Mouse (Mus musculus): ENCODE measurements around the gene Smg6. TPM values are rescaled to one million over a fixed set of nuclear protein-coding genes. Genes with fewer than 3 reads are reported as not detected.

Smg6 gene
- polyA plus RNA-seq, 1 experiment from 2014 or later: 19.9 TPM

DNA sequence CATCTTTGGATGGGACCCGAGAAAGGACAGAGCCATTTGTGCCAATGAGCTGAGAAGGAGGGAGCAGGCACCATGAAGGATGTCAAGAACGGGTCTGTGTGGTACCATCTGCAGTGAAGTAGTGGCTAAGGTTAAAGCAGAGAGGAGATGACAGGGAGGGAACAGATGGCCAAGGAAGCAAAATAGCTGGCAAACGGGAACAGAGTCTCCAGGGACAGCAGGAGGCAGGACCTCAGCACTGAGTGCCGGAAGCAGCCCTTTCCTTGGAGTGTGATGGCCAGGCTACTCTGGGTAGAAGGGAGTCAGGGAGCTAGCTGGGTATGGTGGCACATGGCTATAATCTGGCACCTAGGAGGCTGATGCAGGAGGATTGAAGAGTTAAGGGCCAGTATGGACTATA, 273.2 kb downstream of the Smg6 start:
- no peak overlapping the region for H3K4me2 ChIP-seq (replicated peaks; ENCODE audit: low read depth, low read length)
- H3K4me3 ChIP-seq (ENCODE audit: low read depth, low read length): no peak overlapping the region
- no peak overlapping the region for H3K27ac ChIP-seq (ENCODE audit: low read length)
- 81% methylated on average over 4 of the region's 4 CpGs for WGBS
- peaks cover 21% of the 10 kb centered on the region for H3K4me1 ChIP-seq (ENCODE audit: control insufficient read depth, insufficient read depth, low read length)
- H3K36me3 ChIP-seq (ENCODE audit: control insufficient read depth, insufficient read depth, low read length): no peaks in the 10 kb centered on the region
- ATAC-seq (ENCODE audit: insufficient number of reproducible peaks, insufficient read depth, low FRiP score, low read depth): no peak
- H3K9ac ChIP-seq (replicated peaks; ENCODE audit: low read depth, low read length): no peak overlapping the region
- H3K27me3 ChIP-seq (ENCODE audit: control insufficient read depth, insufficient read depth, low read length): peaks cover 28% of the 10 kb centered on the region
- H3K9me3 ChIP-seq (ENCODE audit: control insufficient read depth, low read depth, low read length): no peaks in the 10 kb centered on the region

DNA sequence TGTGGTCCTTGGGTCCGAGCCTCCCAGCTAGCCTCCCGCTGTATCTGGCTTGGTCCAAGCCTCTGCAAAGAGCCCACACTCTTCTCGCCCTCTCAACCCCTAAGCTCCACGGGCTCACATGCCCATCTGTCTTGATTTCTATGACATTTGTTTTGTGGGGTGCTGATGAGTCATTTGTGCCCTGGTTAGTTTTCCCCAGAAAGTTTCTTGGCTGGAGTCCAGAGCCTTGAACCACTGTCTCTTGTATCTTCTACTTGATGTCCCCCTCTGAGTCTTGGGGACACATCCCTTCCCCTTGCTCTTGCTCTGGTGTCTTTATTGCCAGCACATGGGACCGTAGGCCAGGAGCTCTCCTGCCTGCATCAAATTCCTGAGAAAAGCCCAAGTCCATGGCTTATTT, 274.3 kb downstream of the Smg6 start:
- 58% methylated on average over 5 of the region's 5 CpGs for WGBS
- Histone ChIP-seq H3K9me3 (ENCODE audit: control insufficient read depth, low read depth, low read length) (no peaks in the 10 kb centered on the region), H3K9ac (replicated peaks; ENCODE audit: low read depth, low read length) (no peak overlapping the region), H3K4me3 (ENCODE audit: low read depth, low read length) (no peak overlapping the region), H3K4me1 (ENCODE audit: control insufficient read depth, insufficient read depth, low read length) (peaks cover 11% of the 10 kb centered on the region), H3K27ac (ENCODE audit: low read length) (no peak overlapping the region), H3K36me3 (ENCODE audit: control insufficient read depth, insufficient read depth, low read length) (no peaks in the 10 kb centered on the region), H3K4me2 (replicated peaks; ENCODE audit: low read depth, low read length) (no peak overlapping the region), H3K27me3 (ENCODE audit: control insufficient read depth, insufficient read depth, low read length) (peaks cover 17% of the 10 kb centered on the region)
- no peak for ATAC-seq (ENCODE audit: insufficient number of reproducible peaks, insufficient read depth, low FRiP score, low read depth)

DNA sequence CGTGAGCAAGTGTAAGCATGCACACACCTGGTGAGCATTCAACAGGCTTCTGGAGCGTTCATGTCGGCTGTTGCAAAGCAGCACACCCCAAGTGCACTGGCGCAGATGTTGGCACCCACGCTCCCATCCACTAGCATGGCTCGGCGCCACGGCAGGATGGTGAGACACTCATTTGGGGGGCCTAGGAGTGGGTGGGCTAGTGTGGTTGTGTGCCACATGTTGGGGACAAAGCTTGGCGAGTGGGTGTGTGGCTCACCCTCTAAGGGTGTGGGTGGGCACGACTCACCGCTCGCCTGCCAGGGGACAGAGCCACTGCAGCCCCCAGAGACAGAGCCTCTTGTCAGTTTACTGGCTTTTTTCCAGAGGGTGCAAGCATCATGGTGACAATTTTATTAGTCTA, 275.3 kb downstream of the Smg6 start:
- Histone ChIP-seq H3K27me3 (ENCODE audit: control insufficient read depth, insufficient read depth, low read length) (peaks cover 8% of the 10 kb centered on the region; the same call in 1 of the 2 replicates), H3K9me3 (ENCODE audit: control insufficient read depth, low read depth, low read length) (no peaks in the 10 kb centered on the region), H3K4me2 (replicated peaks; ENCODE audit: low read depth, low read length) (no peak overlapping the region), H3K9ac (replicated peaks; ENCODE audit: low read depth, low read length) (no peak overlapping the region), H3K4me3 (ENCODE audit: low read depth, low read length) (no peak overlapping the region), H3K27ac (ENCODE audit: low read length) (no peak overlapping the region), H3K4me1 (ENCODE audit: control insufficient read depth, insufficient read depth, low read length) (peaks cover 6% of the 10 kb centered on the region), H3K36me3 (ENCODE audit: control insufficient read depth, insufficient read depth, low read length) (no peaks in the 10 kb centered on the region)
- WGBS: 85% methylated on average over 12 of the region's 12 CpGs
- ATAC-seq (ENCODE audit: insufficient number of reproducible peaks, insufficient read depth, low FRiP score, low read depth): no peak

DNA sequence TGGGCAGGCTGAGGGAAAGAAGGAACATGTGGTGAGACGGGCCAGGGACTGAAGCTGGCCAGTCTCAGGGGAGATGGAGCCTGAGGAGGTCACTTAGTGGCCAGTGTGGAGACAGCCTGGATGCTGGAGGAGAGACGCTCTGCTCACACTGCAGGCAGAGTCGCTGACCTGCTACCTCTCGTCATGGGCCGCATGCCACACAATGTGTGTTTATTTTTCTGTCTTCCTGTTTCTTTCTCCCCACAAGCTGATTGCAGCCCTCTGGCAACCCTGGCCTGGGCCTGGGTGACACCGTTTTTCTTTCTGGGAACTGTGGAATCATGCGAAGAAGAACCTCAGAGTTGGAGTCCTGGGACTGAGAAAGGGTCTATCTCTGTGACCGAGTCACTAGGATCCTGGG, 276.1 kb downstream of the Smg6 start:
- H3K4me1 ChIP-seq (ENCODE audit: control insufficient read depth, insufficient read depth, low read length): peaks cover 6% of the 10 kb centered on the region
- H3K9me3 ChIP-seq (ENCODE audit: control insufficient read depth, low read depth, low read length): no peaks in the 10 kb centered on the region
- ATAC-seq (ENCODE audit: insufficient number of reproducible peaks, insufficient read depth, low FRiP score, low read depth): no peak
- no peak overlapping the region for H3K9ac ChIP-seq (replicated peaks; ENCODE audit: low read depth, low read length)
- no peaks in the 10 kb centered on the region for H3K36me3 ChIP-seq (ENCODE audit: control insufficient read depth, insufficient read depth, low read length)
- 0 out of 2 replicates have a peak, but pooled peaks cover under 1% of the 10 kb centered on the region for H3K27me3 ChIP-seq (ENCODE audit: control insufficient read depth, insufficient read depth, low read length)
- H3K4me2 ChIP-seq (replicated peaks; ENCODE audit: low read depth, low read length): no peak overlapping the region
- WGBS: 43% methylated on average over 8 of the region's 8 CpGs
- H3K4me3 ChIP-seq (ENCODE audit: low read depth, low read length): no peak overlapping the region
- H3K27ac ChIP-seq (ENCODE audit: low read length): no peak overlapping the region

DNA sequence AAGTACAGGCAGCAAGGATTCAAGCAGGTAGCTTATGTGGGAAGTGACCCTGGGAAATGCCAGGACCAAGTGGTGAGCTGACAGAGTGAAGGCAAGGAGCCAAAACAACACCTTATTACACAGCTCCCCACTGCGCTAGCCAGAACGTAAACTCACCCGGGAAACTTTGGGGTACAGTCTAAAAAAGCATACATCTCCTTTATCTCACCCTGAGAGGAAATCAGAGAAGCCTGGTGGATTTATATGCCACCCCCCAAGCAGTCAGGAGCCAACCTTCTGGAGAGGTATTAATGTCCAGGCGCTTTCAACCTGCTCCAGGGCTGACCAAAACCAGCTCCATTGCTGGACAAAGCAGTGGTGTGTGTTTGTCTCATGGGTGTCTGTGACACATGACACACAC, 278.3 kb downstream of the Smg6 start:
- Histone ChIP-seq H3K4me2 (replicated peaks; ENCODE audit: low read depth, low read length) (no peak overlapping the region), H3K27me3 (ENCODE audit: control insufficient read depth, insufficient read depth, low read length) (no peaks in the 10 kb centered on the region), H3K9me3 (ENCODE audit: control insufficient read depth, low read depth, low read length) (no peaks in the 10 kb centered on the region), H3K36me3 (ENCODE audit: control insufficient read depth, insufficient read depth, low read length) (no peaks in the 10 kb centered on the region), H3K4me3 (ENCODE audit: low read depth, low read length) (no peak overlapping the region), H3K27ac (ENCODE audit: low read length) (no peak overlapping the region), H3K9ac (replicated peaks; ENCODE audit: low read depth, low read length) (no peak overlapping the region), H3K4me1 (ENCODE audit: control insufficient read depth, insufficient read depth, low read length) (peaks cover 6% of the 10 kb centered on the region)
- ATAC-seq (ENCODE audit: insufficient number of reproducible peaks, insufficient read depth, low FRiP score, low read depth): no peak
- 75% methylated on average over 4 of the region's 4 CpGs for WGBS

DNA sequence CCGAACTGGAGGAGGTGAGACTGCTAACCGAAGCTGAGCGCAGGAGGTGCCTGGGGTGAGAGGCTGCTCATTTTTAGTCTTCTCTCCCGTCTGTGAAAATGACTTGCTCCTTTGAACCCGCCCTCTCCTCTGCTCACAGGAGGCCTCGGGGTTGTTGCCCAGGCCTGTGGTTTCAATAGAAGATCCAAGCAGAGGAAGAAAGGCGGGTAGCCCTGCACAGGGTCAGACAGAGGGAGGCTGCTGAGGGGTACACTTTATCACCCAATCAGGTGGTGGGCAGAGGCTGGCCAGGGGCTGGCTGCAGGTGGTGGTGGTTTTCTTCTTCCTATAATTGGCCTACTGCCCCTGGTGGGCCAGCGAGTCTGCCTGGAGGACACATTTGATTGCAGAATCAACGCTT, 278.8 kb downstream of the Smg6 start:
- H3K27ac ChIP-seq (ENCODE audit: low read length): no peak overlapping the region
- WGBS: 53% methylated on average over 9 of the region's 9 CpGs
- H3K4me3 ChIP-seq (ENCODE audit: low read depth, low read length): no peak overlapping the region
- H3K27me3 ChIP-seq (ENCODE audit: control insufficient read depth, insufficient read depth, low read length): no peaks in the 10 kb centered on the region
- no peaks in the 10 kb centered on the region for H3K9me3 ChIP-seq (ENCODE audit: control insufficient read depth, low read depth, low read length)
- H3K36me3 ChIP-seq (ENCODE audit: control insufficient read depth, insufficient read depth, low read length): no peaks in the 10 kb centered on the region
- no peak overlapping the region for H3K4me2 ChIP-seq (replicated peaks; ENCODE audit: low read depth, low read length)
- H3K9ac ChIP-seq (replicated peaks; ENCODE audit: low read depth, low read length): no peak overlapping the region
- peaks cover 6% of the 10 kb centered on the region for H3K4me1 ChIP-seq (ENCODE audit: control insufficient read depth, insufficient read depth, low read length)
- no peak for ATAC-seq (ENCODE audit: insufficient number of reproducible peaks, insufficient read depth, low FRiP score, low read depth)

DNA sequence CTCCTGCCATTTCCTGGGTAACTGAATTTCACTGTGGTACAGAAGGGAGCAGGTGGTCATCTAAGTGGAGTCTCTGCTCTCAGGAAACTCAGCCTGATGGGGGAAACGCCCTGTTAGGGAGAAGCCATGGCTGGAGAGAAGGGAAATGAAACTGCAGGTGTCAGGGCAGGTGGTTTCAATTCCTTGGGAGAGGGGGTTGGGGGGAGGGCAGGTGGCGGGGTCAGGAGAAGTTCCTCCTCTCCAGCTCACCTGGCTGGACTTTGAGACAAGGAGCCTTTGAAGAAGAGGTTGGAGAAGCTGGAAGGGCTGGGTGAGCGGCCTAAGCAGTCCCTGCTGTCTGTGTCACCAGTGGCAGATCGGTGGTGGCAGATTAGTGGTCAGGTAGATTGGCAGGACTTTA, 280.7 kb downstream of the Smg6 start:
- Histone ChIP-seq H3K4me1 (ENCODE audit: control insufficient read depth, insufficient read depth, low read length) (peaks cover 8% of the 10 kb centered on the region), H3K4me2 (replicated peaks; ENCODE audit: low read depth, low read length) (no peak overlapping the region), H3K27ac (ENCODE audit: low read length) (no peak overlapping the region), H3K27me3 (ENCODE audit: control insufficient read depth, insufficient read depth, low read length) (no peaks in the 10 kb centered on the region), H3K9me3 (ENCODE audit: control insufficient read depth, low read depth, low read length) (no peaks in the 10 kb centered on the region), H3K4me3 (ENCODE audit: low read depth, low read length) (no peak overlapping the region), H3K9ac (replicated peaks; ENCODE audit: low read depth, low read length) (no peak overlapping the region), H3K36me3 (ENCODE audit: control insufficient read depth, insufficient read depth, low read length) (no peaks in the 10 kb centered on the region)
- 64% methylated on average over 4 of the region's 4 CpGs for WGBS
- ATAC-seq (ENCODE audit: insufficient number of reproducible peaks, insufficient read depth, low FRiP score, low read depth): no peak

DNA sequence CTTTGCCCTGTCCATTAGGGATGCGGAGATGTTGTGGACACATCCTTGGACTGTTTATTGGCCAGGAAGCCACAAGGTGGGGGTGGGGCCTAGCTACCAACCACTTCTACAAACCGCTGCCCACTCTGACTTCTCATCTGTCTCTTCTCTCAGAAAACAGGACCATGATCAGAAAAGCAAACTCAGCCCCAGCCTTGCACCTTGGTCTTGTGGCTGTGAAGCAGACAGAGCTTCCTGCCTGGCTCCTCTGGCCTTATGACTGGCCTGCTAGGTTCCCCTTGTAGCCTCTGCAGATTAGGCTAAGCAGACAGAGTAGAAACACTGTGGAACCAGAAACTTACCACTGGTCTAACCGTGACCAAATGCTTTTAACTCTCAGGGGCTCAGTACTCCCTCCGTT, 283.7 kb downstream of the Smg6 start:
- H3K4me1 ChIP-seq (ENCODE audit: control insufficient read depth, insufficient read depth, low read length): peaks cover 11% of the 10 kb centered on the region; the same call in 1 of the 2 replicates
- no peak overlapping the region for H3K4me3 ChIP-seq (ENCODE audit: low read depth, low read length)
- no peak overlapping the region for H3K9ac ChIP-seq (replicated peaks; ENCODE audit: low read depth, low read length)
- H3K9me3 ChIP-seq (ENCODE audit: control insufficient read depth, low read depth, low read length): no peaks in the 10 kb centered on the region
- no peak overlapping the region for H3K27ac ChIP-seq (ENCODE audit: low read length)
- no peak for ATAC-seq (ENCODE audit: insufficient number of reproducible peaks, insufficient read depth, low FRiP score, low read depth)
- no peaks in the 10 kb centered on the region for H3K36me3 ChIP-seq (ENCODE audit: control insufficient read depth, insufficient read depth, low read length)
- WGBS: 81% methylated on average over 4 of the region's 4 CpGs
- no peak overlapping the region for H3K4me2 ChIP-seq (replicated peaks; ENCODE audit: low read depth, low read length)
- no peaks in the 10 kb centered on the region for H3K27me3 ChIP-seq (ENCODE audit: control insufficient read depth, insufficient read depth, low read length)

DNA sequence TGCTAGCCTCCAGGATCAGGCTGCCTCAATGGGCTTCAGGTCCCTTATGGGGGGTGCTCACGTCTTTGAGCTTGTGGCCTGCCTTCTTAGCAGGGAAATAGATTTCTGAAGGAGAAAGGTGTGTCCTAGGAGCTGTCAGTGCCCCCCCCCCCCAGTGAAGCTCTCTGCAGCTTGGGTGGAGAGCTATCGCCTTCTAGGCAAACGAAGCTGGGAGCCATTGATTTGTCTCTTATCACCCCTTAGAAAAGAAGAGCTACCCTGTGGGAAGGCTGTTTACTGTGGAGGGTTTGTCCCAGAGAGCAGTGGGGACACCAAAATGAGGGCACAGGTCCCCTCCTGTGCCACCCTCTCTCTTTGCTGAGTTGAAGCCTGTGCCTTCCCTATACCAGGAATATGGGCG, 284.5 kb downstream of the Smg6 start:
- H3K9me3 ChIP-seq (ENCODE audit: control insufficient read depth, low read depth, low read length): no peaks in the 10 kb centered on the region
- H3K27me3 ChIP-seq (ENCODE audit: control insufficient read depth, insufficient read depth, low read length): no peaks in the 10 kb centered on the region
- no peaks in the 10 kb centered on the region for H3K36me3 ChIP-seq (ENCODE audit: control insufficient read depth, insufficient read depth, low read length)
- H3K4me3 ChIP-seq (ENCODE audit: low read depth, low read length): no peak overlapping the region
- 71% methylated on average over 4 of the region's 4 CpGs for WGBS
- no peak overlapping the region for H3K9ac ChIP-seq (replicated peaks; ENCODE audit: low read depth, low read length)
- peaks cover 11% of the 10 kb centered on the region; the same call in 1 of the 2 replicates for H3K4me1 ChIP-seq (ENCODE audit: control insufficient read depth, insufficient read depth, low read length)
- H3K27ac ChIP-seq (ENCODE audit: low read length): no peak overlapping the region
- no peak for ATAC-seq (ENCODE audit: insufficient number of reproducible peaks, insufficient read depth, low FRiP score, low read depth)
- no peak overlapping the region for H3K4me2 ChIP-seq (replicated peaks; ENCODE audit: low read depth, low read length)

Measured in stomach, embryonic 14.5 days (tissue).